Mouse (Mus musculus): Measurements from ENCODE around the gene Bola1. TPM values are rescaled to one million over a fixed set of nuclear protein-coding genes. Genes with fewer than 3 reads are reported as not detected.
A peak's percentile ranks its signal among the peaks of the same experiment; 100 is the strongest.

The Bola1 gene
- polyA plus RNA-seq, 1 experiment = 67.8 TPM

DNA sequence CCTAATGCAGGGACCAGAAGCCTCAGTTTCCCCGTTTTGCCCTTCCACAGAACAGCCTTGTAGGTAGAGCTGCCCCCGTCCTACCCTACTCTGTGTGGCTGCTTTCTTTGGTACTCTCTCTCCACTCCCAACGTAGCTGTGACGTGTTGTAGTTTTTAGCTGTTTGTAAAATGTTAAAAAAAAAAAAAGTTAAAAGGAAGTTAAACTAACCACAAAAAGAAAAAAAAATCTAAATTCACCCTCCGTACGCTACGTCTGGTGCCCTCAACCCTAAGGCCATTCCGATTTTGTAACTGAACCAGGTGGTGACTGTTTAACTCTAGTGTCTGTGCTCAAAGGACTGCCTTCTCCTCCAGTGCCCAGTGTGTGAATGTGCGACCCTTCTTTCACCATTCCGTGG lies 24.5 kb downstream of the Bola1 start:
- Histone ChIP-seq H3K4me3 (ENCODE audit: insufficient read depth, low read depth, low read length) (no peak overlapping the region), H3K36me3 (ENCODE audit: control insufficient read depth, insufficient read depth, low read length) (no peaks in the 10 kb centered on the region), H3K27me3 (replicated peaks; ENCODE audit: control insufficient read depth, insufficient read depth, low read length) (no peaks in the 10 kb centered on the region), H3K27ac (ENCODE audit: insufficient read depth, low read depth, low read length) (no peak overlapping the region), H3K4me1 (ENCODE audit: control insufficient read depth, insufficient read depth, low read length) (peaks cover 7% of the 10 kb centered on the region)
- WGBS = 85% methylated on average over 10 of the region's 10 CpGs
- no peak for DNase-seq
- no peak for TF ChIP-seq CTCF (conservative IDR thresholded peaks at IDR 0.05; ENCODE audit: insufficient read depth, insufficient read length, low read depth, low read length)
- no peak for TF ChIP-seq POLR2A (IDR thresholded peaks at IDR 0.05; ENCODE audit: low read depth, low read length)

- no peak overlapping the region for H3K4me3 ChIP-seq (ENCODE audit: insufficient read depth, low read depth, low read length)
- WGBS = 70% methylated on average over 12 of the region's 12 CpGs
Observed at GRCm38 (mm10) chr3:96192977-96193376, 26.5 kb downstream of the Bola1 start.

GRCm38 (mm10) chr3:96182382-96182776 lies 37.1 kb downstream of the Bola1 start:
- Histone ChIP-seq H3K27ac (ENCODE audit: insufficient read depth, low read depth, low read length) (peak overlapping the region; percentile 89), H3K36me3 (ENCODE audit: control insufficient read depth, insufficient read depth, low read length) (peaks cover 3% of the 10 kb centered on the region; the same call in 1 of the 2 replicates), H3K27me3 (replicated peaks; ENCODE audit: control insufficient read depth, insufficient read depth, low read length) (no peaks in the 10 kb centered on the region), H3K4me3 (ENCODE audit: insufficient read depth, low read depth, low read length) (peak overlapping the region; percentile 82), H3K4me1 (ENCODE audit: control insufficient read depth, insufficient read depth, low read length) (peaks cover 6% of the 10 kb centered on the region)
- peak; percentile 46 for DNase-seq
- TF ChIP-seq POLR2A (IDR thresholded peaks at IDR 0.05; ENCODE audit: low read depth, low read length) = no peak
- TF ChIP-seq CTCF (conservative IDR thresholded peaks at IDR 0.05; ENCODE audit: insufficient read depth, insufficient read length, low read depth, low read length) = no peak
- 7% methylated on average over 4 of the region's 4 CpGs for WGBS

More at GRCm38 (mm10) chr3:96192977-96193376, 26.5 kb downstream of the Bola1 start:
- Histone ChIP-seq H3K27ac (ENCODE audit: insufficient read depth, low read depth, low read length) (no peak overlapping the region), H3K4me1 (ENCODE audit: control insufficient read depth, insufficient read depth, low read length) (peaks cover 7% of the 10 kb centered on the region), H3K27me3 (replicated peaks; ENCODE audit: control insufficient read depth, insufficient read depth, low read length) (no peaks in the 10 kb centered on the region), H3K36me3 (ENCODE audit: control insufficient read depth, insufficient read depth, low read length) (no peaks in the 10 kb centered on the region)
- TF ChIP-seq CTCF (conservative IDR thresholded peaks at IDR 0.05; ENCODE audit: insufficient read depth, insufficient read length, low read depth, low read length) (no peak), POLR2A (IDR thresholded peaks at IDR 0.05; ENCODE audit: low read depth, low read length) (no peak)
- no peak for DNase-seq

- 45% methylated on average over 12 of the region's 12 CpGs for WGBS
- peak overlapping the region; percentile 82 for H3K4me3 ChIP-seq (ENCODE audit: insufficient read depth, low read depth, low read length)
- peak overlapping the region; percentile 89 for H3K27ac ChIP-seq (ENCODE audit: insufficient read depth, low read depth, low read length)
- peaks cover 6% of the 10 kb centered on the region for H3K4me1 ChIP-seq (ENCODE audit: control insufficient read depth, insufficient read depth, low read length)
- TF ChIP-seq CTCF (conservative IDR thresholded peaks at IDR 0.05; ENCODE audit: insufficient read depth, insufficient read length, low read depth, low read length) = no peak
- no peak for TF ChIP-seq POLR2A (IDR thresholded peaks at IDR 0.05; ENCODE audit: low read depth, low read length)
- no peak for DNase-seq
- no peaks in the 10 kb centered on the region for H3K27me3 ChIP-seq (replicated peaks; ENCODE audit: control insufficient read depth, insufficient read depth, low read length)
- peaks cover 3% of the 10 kb centered on the region; the same call in 1 of the 2 replicates for H3K36me3 ChIP-seq (ENCODE audit: control insufficient read depth, insufficient read depth, low read length)
Observed at GRCm38 (mm10) chr3:96181510-96182381, 37.8 kb downstream of the Bola1 start.

- H3K36me3 ChIP-seq (ENCODE audit: control insufficient read depth, insufficient read depth, low read length) = peaks cover 3% of the 10 kb centered on the region; the same call in 1 of the 2 replicates
- H3K4me3 ChIP-seq (ENCODE audit: insufficient read depth, low read depth, low read length) = peak within 1 kb of the TSS; percentile 82
- H3K4me1 ChIP-seq (ENCODE audit: control insufficient read depth, insufficient read depth, low read length) = peaks cover 6% of the 10 kb centered on the region
- DNase-seq = peak; percentile 42
- no peaks in the 10 kb centered on the region for H3K27me3 ChIP-seq (replicated peaks; ENCODE audit: control insufficient read depth, insufficient read depth, low read length)
- H3K27ac ChIP-seq (ENCODE audit: insufficient read depth, low read depth, low read length) = peak within 1 kb of the TSS; percentile 89
- WGBS = 2% methylated on average over 21 of the region's 23 CpGs
- TF ChIP-seq CTCF (conservative IDR thresholded peaks at IDR 0.05; ENCODE audit: insufficient read depth, insufficient read length, low read depth, low read length) = no peak
- no peak for TF ChIP-seq POLR2A (IDR thresholded peaks at IDR 0.05; ENCODE audit: low read depth, low read length)
Observed at GRCm38 (mm10) chr3:96180727-96181477, 38.6 kb downstream of the Bola1 start, which contains the start of gene Sv2a. TSS of gene Sv2a (plus strand) at chr3:96181151.

GRCm38 (mm10) chr3:96179531-96179930 lies 40.0 kb downstream of the Bola1 start:
- peaks cover 5% of the 10 kb centered on the region for H3K36me3 ChIP-seq (ENCODE audit: control insufficient read depth, insufficient read depth, low read length)
- TF ChIP-seq CTCF (conservative IDR thresholded peaks at IDR 0.05; ENCODE audit: insufficient read depth, insufficient read length, low read depth, low read length) (no peak), POLR2A (IDR thresholded peaks at IDR 0.05; ENCODE audit: low read depth, low read length) (no peak)

More at GRCm38 (mm10) chr3:96179531-96179930, 40.0 kb downstream of the Bola1 start:
- Histone ChIP-seq H3K4me1 (ENCODE audit: control insufficient read depth, insufficient read depth, low read length) (peaks cover 6% of the 10 kb centered on the region), H3K27me3 (replicated peaks; ENCODE audit: control insufficient read depth, insufficient read depth, low read length) (no peaks in the 10 kb centered on the region), H3K27ac (ENCODE audit: insufficient read depth, low read depth, low read length) (no peak overlapping the region), H3K4me3 (ENCODE audit: insufficient read depth, low read depth, low read length) (no peak overlapping the region)
- WGBS = 35% methylated on average over 4 of the region's 4 CpGs
- DNase-seq = peak; percentile 64
